Mouse (Mus musculus) liver, postnatal 0 days (tissue): ENCODE results near the gene Nova2.

ENCODE experiments used
- CTCF ChIP-seq: sonication (generic); IDR thresholded peaks from 2 replicates; pipeline ENCODE4 v1.5.1; 2016; ENCODE audit warnings: antibody characterized with exemption, low read depth
- EP300 ChIP-seq: IDR thresholded peaks from 2 replicates; pipeline ENCODE4 v1.6.1; 2016; ENCODE audit warnings: antibody characterized with exemption, low read depth, mild to moderate bottlenecking

DNA sequence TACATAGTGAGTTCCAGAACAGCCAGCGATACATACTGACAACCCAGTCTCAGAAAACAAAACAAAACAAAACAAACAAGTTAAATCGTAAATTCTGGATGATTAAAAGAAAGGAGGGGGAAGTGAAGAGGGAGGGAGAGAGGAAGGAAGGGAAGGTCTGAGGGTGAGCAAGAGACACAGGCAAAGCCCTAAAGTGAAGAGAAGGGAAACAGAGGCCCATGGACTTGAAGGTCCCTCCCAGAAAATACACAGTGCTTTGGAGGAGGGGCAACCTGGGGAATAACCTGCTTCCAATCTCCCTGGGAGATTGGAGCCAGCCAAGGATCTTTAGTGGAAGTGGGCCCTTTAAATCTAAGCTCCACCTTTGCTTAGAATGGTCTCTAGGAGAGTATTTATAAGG is 61.4 kb downstream of the Nova2 start, which contains the start of gene Nanos2:
- TF ChIP-seq CTCF, result no peak
- TF ChIP-seq EP300, result no peak
